Mouse (Mus musculus) heart, embryonic 10.5 days (tissue): ENCODE results near the gene Gm1673. TPM values are rescaled to one million over a fixed set of nuclear protein-coding genes. Genes with fewer than 3 reads are reported as not detected.

Experiments used
- DNase-seq: peaks from one replicate; pipeline ENCODE4 v3.0.0-alpha.2; 2017; ENCODE audit warnings: low spot score
- H3K27ac ChIP-seq: fragments of 300-500 bp; sonication (generic); 2 replicates; pipeline ENCODE4 v1.5.1; 2016; ENCODE audit warnings: mild to moderate bottlenecking
- H3K27me3 ChIP-seq: fragments of 300-500 bp; sonication (generic); 2 replicates; pipeline ENCODE4 v1.6.1; 2016; ENCODE audit warnings: mild to moderate bottlenecking; ENCODE audit not compliant: poor library complexity, insufficient read depth, severe bottlenecking
- H3K36me3 ChIP-seq: fragments of 300-500 bp; sonication (generic); 2 replicates; pipeline ENCODE4 v1.6.1; 2016; ENCODE audit warnings: mild to moderate bottlenecking, moderate library complexity
- H3K4me1 ChIP-seq: fragments of 300-500 bp; sonication (generic); 2 replicates; pipeline ENCODE4 v1.6.1; 2016; ENCODE audit warnings: mild to moderate bottlenecking
- H3K4me3 ChIP-seq: fragments of 300-500 bp; sonication (generic); 2 replicates; pipeline ENCODE4 v1.5.1; 2016; ENCODE audit warnings: mild to moderate bottlenecking, moderate library complexity
- H3K9me3 ChIP-seq: fragments of 300-500 bp; sonication (generic); 2 replicates; pipeline ENCODE4 v1.6.1; 2016; ENCODE audit warnings: mild to moderate bottlenecking, moderate library complexity
- WGBS: fragments of 180-500 bp; shearing (Covaris S2); methylation state at CpG from one replicate; pipeline ENCODE4 v1.1.7; 2016; 5-methylcytosine and 5-hydroxymethylcytosine counted together
- polyA plus RNA-seq: library from polyadenylated mRNA; unstranded; fragments of >200 nt; fragmentation: Nextera tagmentation; extraction: Ambion mirVana; gene quantifications from 2 replicates; pipeline ENCODE4 v1.2.1, GENCODE M21; 2016

The Gm1673 gene
- polyA plus RNA-seq, 1 experiment from 2014 or later: 88.8 TPM

DNA sequence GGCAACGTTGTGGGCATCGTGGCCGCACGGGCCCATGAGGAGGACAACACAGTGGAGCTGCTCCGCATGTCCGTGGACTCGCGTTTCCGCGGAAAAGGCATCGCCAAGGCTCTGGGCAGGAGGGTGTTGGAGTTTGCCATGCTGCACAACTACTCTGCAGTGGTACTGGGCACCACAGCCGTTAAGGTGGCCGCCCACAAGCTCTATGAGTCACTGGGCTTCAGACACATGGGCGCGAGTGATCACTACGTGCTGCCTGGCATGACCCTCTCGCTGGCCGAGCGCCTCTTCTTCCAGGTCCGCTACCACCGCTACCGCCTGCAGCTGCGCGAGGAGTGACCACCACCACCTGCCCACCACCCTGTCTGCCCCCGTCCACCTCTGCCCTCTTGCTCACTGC, 17.6 kb downstream of the Gm1673 start:
- DNase-seq: peak; percentile 76
- Histone ChIP-seq H3K4me1 (peaks cover 23% of the 10 kb centered on the region), H3K27me3 (peaks cover 62% of the 10 kb centered on the region), H3K27ac (no peak overlapping the region), H3K36me3 (no peaks in the 10 kb centered on the region; the same call in 1 of the 2 replicates), H3K4me3 (no peak overlapping the region), H3K9me3 (no peaks in the 10 kb centered on the region)
- 94% methylated on average over 25 of the region's 25 CpGs for WGBS

DNA sequence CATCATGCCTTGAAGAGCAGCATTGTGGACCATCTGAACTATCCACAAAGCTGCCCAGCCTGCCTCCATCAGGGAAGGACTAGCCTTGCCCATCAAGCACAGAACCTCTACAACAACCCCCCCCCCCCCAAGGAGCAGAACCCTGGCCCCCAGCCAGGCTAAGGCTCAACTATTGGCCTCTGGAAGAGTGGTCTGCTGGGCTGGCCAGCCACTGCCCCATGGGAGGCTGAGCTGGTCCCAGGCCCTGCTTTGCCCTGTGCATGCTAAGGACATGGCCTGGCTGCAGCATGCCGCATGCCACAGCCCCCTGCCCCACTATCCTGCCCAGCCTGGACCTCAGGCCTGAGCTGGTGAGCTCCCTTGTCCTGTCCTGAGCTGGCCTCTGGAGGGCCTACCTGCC, 18.2 kb downstream of the Gm1673 start:
- Histone ChIP-seq H3K27ac (no peak overlapping the region), H3K4me3 (no peak overlapping the region), H3K36me3 (no peaks in the 10 kb centered on the region; the same call in 1 of the 2 replicates), H3K9me3 (no peaks in the 10 kb centered on the region), H3K27me3 (peaks cover 56% of the 10 kb centered on the region), H3K4me1 (peaks cover 17% of the 10 kb centered on the region)
- 88% methylated on average over 1 of the region's 1 CpGs for WGBS
- no peak for DNase-seq

DNA sequence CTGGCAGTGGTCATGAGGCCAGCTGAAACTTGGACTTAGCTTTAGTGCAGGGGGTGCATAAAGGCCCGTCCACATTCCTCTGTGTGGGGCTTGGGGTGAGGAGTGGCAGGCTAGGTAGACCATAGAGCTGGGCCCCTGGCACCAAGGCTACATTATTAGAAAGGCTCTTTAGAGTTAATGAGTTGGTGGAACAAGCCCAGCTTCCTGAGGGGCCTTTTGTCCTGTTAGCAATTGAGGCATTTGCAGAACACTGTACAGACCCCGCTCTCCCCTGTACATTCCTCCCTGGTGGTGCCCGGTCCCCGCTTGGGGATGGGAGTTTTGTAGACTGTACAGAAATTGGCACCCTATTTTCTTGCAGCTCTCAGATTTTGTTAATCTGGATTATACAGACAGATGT, 19.4 kb downstream of the Gm1673 start:
- H3K27me3 ChIP-seq: peaks cover 44% of the 10 kb centered on the region
- no peak overlapping the region for H3K4me3 ChIP-seq
- no peaks in the 10 kb centered on the region; the same call in 1 of the 2 replicates for H3K36me3 ChIP-seq
- no peak overlapping the region for H3K27ac ChIP-seq
- H3K4me1 ChIP-seq: peaks cover 7% of the 10 kb centered on the region; the same call in 1 of the 2 replicates
- no peak for DNase-seq
- 88% methylated on average over 4 of the region's 4 CpGs for WGBS
- H3K9me3 ChIP-seq: no peaks in the 10 kb centered on the region

DNA sequence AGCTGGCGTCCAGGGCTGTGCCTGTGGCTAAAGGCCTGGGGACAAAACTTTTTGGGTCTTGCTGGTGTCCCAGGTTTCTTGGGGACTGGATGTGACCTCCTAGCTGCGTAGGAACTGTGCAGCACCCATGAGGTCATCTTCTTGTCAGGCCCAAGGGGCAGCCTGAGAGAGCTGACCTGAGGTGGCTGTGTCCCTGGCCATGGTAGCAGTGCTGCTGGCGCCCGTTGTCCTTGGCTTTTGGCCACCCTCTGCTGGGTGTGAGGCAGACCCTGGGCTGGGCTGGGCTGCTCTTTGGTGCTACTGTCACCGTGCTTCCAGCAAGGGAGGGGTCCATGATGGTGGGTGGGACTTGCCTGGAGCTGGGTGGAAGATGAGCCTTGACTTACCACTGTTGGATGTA, 21.4 kb downstream of the Gm1673 start:
- no peak overlapping the region for H3K27ac ChIP-seq
- H3K9me3 ChIP-seq: no peaks in the 10 kb centered on the region
- no peaks in the 10 kb centered on the region; the same call in 1 of the 2 replicates for H3K36me3 ChIP-seq
- H3K4me1 ChIP-seq: peaks cover 4% of the 10 kb centered on the region; the same call in 1 of the 2 replicates
- no peak for DNase-seq
- peaks cover 33% of the 10 kb centered on the region for H3K27me3 ChIP-seq
- H3K4me3 ChIP-seq: no peak overlapping the region
- 74% methylated on average over 5 of the region's 5 CpGs for WGBS

DNA sequence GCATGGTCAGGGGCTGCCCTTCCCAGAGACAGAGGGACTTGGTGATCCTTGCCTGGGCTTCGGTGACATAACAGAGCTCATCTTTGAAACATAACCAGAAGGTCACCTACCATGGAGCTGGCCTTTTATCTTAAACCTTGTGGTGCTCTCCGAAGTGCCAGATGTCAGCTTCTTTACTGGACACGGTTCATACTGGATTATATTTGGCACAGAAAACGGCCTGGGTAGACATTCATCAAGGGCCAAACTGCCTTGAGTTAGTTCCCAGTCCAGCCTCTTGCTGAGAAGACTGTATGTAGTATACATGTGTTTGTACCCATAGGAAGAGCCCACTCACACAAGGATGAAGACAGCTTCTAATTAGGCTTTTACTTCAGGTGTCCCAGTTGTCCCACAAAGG, 23.6 kb downstream of the Gm1673 start:
- DNase-seq: no peak
- 81% methylated on average over 4 of the region's 4 CpGs for WGBS
- H3K27me3 ChIP-seq: peaks cover 14% of the 10 kb centered on the region; the same call in 1 of the 2 replicates
- H3K4me1 ChIP-seq: peaks cover 4% of the 10 kb centered on the region; the same call in 1 of the 2 replicates
- H3K36me3 ChIP-seq: no peaks in the 10 kb centered on the region
- no peak overlapping the region for H3K4me3 ChIP-seq
- no peak overlapping the region for H3K27ac ChIP-seq
- no peaks in the 10 kb centered on the region for H3K9me3 ChIP-seq

DNA sequence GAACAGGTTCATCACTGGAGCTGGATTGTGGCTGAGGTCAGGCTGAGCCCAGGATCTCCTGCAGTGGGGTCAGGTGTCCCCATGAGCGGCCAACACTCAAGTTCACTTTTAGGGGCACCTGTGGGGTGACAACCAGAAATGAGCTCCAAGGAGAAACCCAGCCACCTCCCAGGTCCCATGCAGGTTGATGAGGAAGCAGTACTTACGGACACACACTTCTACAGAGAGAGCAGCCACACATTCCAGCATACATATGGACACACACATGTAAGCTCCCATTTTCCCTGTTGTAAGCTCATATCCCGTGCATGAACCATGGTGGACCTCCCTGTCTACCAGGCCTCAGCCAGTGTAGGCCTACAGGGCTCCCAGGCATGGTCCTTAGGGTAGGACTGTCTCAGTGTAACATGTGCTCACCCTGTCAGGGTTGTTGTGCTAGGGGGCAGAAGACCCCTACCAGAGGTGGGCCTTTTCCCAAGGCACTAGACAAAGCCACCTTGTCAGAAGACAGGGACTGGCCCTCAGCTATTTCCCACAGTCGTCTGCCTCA, 24.2 kb downstream of the Gm1673 start:
- WGBS: 68% methylated on average over 4 of the region's 4 CpGs
- no peaks in the 10 kb centered on the region for H3K36me3 ChIP-seq
- no peak overlapping the region for H3K4me3 ChIP-seq
- peaks cover 4% of the 10 kb centered on the region; the same call in 1 of the 2 replicates for H3K4me1 ChIP-seq
- H3K9me3 ChIP-seq: no peaks in the 10 kb centered on the region
- no peak overlapping the region for H3K27ac ChIP-seq
- peaks cover 12% of the 10 kb centered on the region; the same call in 1 of the 2 replicates for H3K27me3 ChIP-seq
- DNase-seq: peak; percentile 59

DNA sequence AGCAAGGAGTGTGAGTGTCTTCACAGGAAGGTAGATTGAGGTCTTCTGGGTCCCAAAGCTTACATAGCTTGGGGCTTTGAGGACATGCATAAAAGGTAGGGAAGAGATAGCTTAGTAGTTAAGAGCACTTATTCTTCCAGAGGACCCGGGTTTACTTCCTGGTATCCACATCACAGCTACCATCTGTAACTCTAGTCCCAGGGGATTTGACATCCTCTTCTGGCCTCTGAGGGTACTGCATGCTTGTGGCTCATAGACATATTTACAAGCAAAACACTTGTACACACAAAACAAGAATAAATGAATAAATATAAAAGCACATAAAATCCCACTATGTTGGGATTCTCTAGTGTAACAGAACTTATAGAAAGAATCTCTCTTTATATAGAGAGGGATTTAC, 31.4 kb downstream of the Gm1673 start:
- WGBS: 52% methylated on average over 1 of the region's 1 CpGs

DNA sequence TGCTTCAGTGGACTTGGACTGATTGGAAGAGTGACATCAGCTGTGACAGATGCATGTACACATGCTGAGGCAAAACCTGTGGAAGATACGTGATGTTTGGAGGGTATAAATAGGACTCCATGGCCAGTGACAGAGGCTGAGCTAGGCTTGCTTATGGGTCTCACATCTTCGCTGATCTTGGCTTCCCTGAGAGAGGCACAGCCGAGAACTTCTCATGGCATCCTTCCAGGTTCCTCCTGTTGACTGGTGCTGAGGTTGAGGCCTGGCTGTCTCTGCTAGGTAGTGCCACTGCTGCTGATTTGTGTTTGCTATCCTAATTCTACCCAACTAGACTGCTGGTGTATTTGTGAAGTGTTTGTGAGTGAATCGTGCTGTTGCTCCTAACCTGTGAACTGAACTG, 35.7 kb downstream of the Gm1673 start:
- Histone ChIP-seq H3K4me1 (no peaks in the 10 kb centered on the region), H3K27me3 (peaks cover 4% of the 10 kb centered on the region; the same call in 1 of the 2 replicates), H3K27ac (no peak overlapping the region), H3K36me3 (no peaks in the 10 kb centered on the region), H3K4me3 (no peak overlapping the region), H3K9me3 (no peaks in the 10 kb centered on the region)
- 74% methylated on average over 4 of the region's 4 CpGs for WGBS
- peak; percentile 66 for DNase-seq

More for the DNA sequence above, 31.4 kb downstream of the Gm1673 start:
- Histone ChIP-seq H3K4me3 (no peak overlapping the region), H3K27ac (no peak overlapping the region), H3K4me1 (no peaks in the 10 kb centered on the region), H3K36me3 (no peaks in the 10 kb centered on the region), H3K27me3 (peaks cover 9% of the 10 kb centered on the region; the same call in 1 of the 2 replicates), H3K9me3 (no peaks in the 10 kb centered on the region)
- DNase-seq: no peak

DNA sequence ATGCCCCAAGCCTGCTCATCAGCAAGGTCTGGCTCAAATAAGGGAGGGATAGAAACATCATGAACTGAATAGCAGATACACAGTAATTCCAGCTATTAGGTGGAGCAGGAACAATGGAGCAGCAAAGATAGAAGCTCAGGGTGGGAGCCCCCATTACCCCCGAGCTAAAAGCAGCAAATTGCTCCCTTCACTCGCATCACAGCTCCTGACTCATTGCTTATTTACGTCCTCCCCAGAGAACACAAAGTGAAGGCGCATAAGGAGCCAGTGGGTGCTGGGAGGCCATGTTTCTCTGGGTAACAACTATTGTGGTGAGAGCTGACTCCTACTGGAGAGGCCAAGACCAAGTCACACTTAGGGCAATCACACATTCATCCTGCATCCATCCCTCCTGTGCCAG, 46.9 kb downstream of the Gm1673 start:
- Histone ChIP-seq H3K36me3 (no peaks in the 10 kb centered on the region), H3K4me3 (no peak overlapping the region), H3K9me3 (no peaks in the 10 kb centered on the region), H3K27ac (no peak overlapping the region), H3K27me3 (no peaks in the 10 kb centered on the region), H3K4me1 (no peaks in the 10 kb centered on the region)
- 72% methylated on average over 4 of the region's 4 CpGs for WGBS
- DNase-seq: no peak

DNA sequence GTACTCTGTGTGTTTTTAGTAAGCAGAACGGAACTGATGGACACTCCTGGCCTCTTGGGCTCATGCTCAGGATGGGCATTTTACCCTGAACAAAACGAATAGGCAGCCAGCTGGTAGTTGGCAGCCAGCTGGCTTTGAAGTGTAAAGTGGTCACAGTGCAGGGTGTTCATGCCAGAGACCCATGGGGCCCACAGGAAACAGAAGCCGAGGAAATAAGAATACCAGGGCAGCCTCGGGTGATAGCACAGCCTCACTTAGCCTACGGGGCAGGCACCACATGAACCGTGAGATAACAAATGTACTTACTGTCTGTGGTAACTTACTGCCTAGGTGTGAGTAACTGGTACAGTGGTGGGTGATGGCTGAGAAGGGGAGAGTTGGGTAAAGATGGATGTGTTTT, 47.8 kb downstream of the Gm1673 start:
- WGBS: 60% methylated on average over 6 of the region's 6 CpGs
- H3K27ac ChIP-seq: no peak overlapping the region
- H3K4me3 ChIP-seq: no peak overlapping the region
- no peaks in the 10 kb centered on the region for H3K27me3 ChIP-seq
- no peaks in the 10 kb centered on the region for H3K9me3 ChIP-seq
- H3K36me3 ChIP-seq: no peaks in the 10 kb centered on the region
- no peak for DNase-seq
- H3K4me1 ChIP-seq: no peaks in the 10 kb centered on the region

DNA sequence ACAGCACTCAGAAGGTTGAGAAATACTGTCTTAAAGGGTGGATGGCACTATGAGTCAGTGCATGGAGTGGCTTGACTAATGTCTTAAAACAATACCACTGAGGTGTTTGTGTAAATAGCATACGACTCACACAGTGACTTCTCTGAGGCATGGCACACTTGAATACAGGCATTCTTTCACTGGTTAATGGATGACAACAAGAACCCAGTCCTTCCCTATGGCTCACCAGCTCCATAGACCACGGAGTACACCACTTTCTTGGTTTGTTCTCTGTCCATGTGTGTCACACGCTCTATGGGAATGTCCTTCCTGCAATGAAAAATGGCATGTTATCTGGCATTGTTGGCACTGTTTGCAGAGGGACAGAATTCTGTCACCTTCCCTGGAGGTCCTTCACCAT, 49.3 kb downstream of the Gm1673 start:
- Histone ChIP-seq H3K4me1 (no peaks in the 10 kb centered on the region), H3K27me3 (no peaks in the 10 kb centered on the region), H3K9me3 (no peaks in the 10 kb centered on the region), H3K36me3 (no peaks in the 10 kb centered on the region), H3K4me3 (no peak overlapping the region), H3K27ac (no peak overlapping the region)
- no peak for DNase-seq
- 63% methylated on average over 3 of the region's 3 CpGs for WGBS
